Mouse (Mus musculus) activated CD4-positive, CD25-positive, alpha-beta regulatory T cell, adult 4 months (primary cell): ENCODE data around the gene Tmem265. TPM values are rescaled to one million over a fixed set of nuclear protein-coding genes. Genes with fewer than 3 reads are reported as not detected.

Source experiments
- ATAC-seq: one replicate; pipeline ENCODE4 v1.8.0; 2017
- polyA plus RNA-seq, 2 experiments: library from polyadenylated mRNA; unstranded; fragments of 100-300 nt; shearing (Covaris generic); gene quantifications; one replicate each; pipeline ENCODE4 v1.2.1; 2017

Tmem265 gene
- polyA plus RNA-seq = 10 to 100 TPM; 52.4 to 58.5 TPM

DNA sequence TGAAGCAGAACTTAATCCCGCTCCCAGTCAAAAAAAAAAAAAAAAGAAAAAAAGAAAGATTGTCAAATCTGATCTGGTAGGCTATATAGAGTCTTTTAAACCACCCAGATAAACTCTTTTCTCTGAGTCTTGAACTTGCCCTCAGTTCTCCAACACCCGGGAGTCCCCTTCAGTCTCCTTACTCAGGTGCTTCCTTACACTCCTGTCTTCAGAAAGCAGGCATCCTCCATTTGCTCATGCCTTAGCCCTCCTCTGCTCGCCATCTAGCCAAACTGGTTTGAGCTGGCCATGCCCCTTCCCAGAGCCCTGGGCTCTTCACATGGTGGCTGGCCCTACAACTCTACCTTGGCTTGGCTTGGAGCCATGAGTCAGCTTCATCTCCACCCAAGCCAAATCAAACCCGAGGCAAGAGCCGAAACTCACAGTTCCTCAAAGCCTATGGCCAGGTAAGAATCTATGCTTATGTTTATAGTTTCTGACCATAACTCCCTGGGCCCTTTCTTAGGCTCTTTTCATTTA, at the start of gene Tmem265:
Tmem265 (plus strand) TSS at position 51 of the 519 bp plus-strand sequence.
- no peak for ATAC-seq

DNA sequence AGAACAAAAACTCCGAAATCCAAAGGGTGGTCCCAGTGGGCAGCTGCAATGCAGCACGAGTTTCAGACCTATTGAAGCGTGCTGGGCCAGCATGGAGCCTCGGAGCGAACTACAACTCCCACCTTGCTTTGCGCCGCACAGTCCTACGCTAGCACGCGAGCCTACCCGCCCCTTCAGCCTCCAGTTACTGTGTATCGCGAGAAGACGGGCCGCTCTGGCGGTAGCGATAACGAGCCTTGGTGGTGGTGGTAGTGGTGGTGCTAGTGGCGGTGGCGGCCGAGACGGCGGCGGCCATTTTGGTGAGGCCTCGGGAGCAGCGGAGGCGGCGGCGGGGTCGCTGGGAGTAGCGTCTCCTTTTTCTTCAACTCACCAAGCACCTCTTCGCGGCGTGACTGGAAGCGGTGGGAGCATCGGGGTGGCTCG, 49.4 kb upstream of the Tmem265 start, which contains the start of gene Srcap:
Srcap (plus strand) TSS at position 176 of the 423 bp plus-strand sequence.
- ATAC-seq = peak; percentile 95

DNA sequence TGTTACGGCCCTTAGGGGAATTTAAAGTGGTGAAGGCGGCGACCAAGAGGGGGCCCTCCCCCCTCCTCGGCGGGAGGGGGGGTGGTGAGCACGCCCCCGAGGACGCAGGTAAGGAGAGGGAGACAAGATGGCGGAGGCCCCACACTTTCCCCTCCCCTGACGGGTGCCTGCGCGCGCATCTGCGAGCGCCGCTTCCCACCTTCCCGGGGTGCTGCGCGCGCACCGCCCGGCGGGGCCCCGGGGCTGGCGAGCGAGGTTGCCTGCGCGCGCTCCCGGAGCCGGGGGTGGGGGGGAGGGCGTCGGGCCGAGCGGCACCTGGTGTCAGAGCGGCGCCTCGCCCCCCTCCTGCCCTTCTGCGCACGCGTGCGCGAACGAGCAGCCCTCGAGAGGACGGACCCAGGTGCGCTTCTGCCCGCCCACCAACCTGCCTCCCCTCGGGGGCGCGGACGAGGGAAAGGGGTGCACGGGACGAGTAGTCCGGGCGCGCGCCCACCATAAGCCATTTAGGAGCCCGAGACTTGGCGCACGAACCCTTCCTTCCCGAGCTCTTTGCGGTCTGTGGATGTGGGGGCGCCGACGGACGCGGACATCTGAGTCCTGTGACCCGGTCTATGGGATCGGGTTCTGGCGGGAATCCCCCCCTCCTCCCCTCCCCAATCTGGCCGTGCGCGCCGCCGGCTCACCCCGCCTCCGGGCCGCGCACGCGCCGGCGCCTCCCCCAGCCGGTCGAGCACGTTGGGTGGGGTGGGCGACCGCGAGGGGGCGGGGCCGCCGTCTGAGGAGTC, 48.8 kb upstream of the Tmem265 start:
- ATAC-seq = peak; percentile 56

DNA sequence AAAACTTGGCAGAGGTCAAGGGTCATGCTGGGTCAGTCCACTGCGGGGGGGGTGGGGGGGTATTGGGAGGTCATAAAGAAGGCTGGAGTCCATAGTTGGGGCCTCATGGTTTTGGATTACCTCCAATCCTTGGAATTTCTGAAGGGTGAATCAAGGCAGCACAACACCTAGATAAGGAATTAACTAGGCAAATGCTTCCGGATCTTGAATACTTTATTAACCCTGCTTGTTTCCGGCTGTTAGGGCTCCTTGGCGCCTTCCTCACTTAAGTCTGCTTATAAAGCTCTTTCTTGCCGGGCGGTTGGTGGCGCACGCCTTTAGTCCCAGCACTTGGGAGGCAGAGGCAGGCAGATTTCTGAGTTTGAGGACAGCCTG, 48.2 kb upstream of the Tmem265 start:
- ATAC-seq = no peak

DNA sequence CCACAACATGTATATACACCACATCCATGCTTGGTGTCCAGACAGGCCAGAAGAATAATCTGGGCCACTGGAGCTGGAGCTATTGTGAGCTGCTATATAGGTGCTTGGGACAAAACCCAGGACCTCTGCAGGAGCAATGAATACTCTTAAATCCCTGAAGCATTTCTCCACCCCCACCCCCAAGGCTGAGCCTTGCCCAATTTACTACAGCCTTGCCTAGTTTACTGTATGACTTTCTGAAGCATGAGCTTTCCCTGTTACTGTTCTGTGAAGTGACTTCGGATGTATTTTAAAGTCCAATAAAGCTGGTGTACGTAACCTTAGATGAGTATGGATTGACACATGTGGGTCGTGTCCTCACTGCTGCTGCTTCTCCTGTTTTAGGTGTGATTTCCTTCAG, 47.4 kb upstream of the Tmem265 start:
- no peak for ATAC-seq

DNA sequence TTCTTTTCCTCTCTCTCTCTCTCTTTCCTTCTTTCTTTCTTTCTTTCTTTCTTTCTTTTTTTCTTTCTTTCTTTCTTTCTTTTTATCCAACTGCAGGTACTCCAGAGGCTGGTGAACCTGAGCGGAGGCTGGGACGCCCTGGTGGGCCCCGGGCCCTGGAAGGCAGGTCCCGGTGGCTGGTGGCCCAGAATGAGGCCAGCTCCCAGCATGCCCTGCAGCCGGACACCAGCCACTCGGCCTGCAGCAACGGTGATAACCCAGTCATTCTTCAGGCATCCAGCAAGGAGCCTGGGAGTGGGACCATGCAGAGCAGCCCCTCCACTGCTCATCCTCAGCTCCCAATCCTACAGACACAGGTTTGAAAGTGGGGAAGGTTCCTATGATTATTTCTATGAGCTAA, 45.3 kb upstream of the Tmem265 start:
- ATAC-seq = no peak

DNA sequence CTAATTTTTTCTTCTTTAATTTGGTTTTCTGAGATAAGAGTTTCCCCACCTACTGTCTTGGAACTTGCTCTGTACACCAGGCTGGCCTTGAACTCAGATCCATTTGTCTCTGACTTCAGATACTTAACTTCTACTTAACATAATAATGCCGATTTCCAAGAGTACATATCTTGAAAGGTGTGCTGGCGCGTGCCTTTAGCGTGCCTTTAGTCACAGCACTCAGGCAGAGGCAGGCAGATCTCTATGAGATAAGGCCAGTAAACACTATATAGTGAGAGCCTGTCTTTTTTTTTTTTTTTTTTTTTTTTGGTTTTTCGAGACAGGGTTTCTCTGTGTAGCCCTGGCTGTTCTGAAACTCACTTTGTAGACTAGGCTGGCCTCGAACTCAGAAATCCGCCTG, 44.8 kb upstream of the Tmem265 start:
- ATAC-seq = no peak

DNA sequence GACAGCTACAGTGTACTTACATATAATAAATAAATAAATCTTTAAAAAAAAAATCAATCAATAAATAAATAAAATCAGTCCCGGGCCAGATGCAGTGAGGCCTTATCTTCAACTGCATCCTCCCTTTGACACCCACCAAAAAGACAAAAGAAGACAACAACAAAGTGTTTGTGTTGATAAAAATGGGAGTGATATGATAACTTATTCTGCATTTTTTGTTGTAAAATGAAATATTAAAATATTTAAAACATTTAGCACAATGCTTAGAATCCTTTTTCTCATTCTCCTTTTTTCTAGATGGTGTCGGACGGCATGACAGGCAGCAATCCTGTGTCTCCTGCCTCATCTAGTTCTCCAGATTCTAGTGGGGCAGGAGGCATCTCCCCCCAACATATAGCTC, 41.9 kb upstream of the Tmem265 start, which contains the start of gene Gm42715:
Gm42715 (plus strand) TSS at position 301 of the 400 bp plus-strand sequence.
- ATAC-seq = no peak

DNA sequence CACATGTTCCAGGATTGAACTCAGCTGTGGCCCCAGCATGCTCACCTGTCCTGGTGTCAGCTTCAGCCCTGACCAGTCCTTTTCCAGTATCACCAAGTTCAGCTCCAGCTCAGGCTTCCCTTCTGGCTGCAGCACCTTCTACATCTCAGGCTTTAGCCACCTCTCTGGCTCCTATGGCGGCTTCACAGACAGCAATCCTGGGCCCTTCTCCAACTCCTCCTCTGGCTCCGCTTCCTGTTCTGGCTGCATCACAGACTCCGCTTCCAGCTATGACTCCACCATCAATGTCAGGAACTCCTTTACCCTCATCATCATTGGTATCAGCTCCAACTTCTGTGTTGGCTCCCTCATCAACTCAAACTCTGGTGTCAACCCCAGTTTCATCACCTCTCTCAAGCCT, 19.5 kb upstream of the Tmem265 start:
- no peak for ATAC-seq

DNA sequence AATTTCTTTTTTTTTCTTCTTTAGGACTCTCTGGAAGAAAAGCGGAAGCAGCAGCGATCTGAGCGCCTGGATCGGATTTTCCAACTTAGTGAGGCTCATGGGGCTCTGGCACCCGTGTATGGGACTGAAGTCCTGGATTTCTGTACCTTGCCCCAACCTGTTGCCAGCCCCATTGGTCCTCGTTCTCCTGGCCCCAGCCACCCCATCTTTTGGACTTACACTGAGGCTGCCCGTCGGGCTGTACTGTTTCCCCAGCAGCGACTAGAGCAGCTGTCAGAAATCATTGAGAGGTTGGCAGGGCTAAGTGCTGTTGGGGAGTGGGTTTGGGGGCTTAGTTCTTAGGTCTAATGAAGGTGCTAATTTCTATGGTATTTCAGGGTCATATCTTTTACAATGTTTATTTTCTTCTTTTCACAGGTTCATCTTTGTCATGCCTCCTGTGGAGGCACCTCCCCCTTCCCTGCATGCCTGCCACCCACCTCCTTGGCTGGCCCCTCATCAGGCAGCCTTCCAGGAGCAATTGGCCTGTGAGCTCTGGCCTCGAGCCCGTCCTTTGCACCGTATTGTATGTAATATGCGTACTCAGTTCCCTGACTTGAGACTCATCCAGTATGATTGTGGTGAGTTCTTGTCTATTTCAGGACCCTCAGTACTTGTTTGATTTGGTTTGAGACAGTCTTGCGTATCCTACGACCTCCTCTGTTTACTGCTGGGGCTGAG, 11.9 kb upstream of the Tmem265 start:
- no peak for ATAC-seq

DNA sequence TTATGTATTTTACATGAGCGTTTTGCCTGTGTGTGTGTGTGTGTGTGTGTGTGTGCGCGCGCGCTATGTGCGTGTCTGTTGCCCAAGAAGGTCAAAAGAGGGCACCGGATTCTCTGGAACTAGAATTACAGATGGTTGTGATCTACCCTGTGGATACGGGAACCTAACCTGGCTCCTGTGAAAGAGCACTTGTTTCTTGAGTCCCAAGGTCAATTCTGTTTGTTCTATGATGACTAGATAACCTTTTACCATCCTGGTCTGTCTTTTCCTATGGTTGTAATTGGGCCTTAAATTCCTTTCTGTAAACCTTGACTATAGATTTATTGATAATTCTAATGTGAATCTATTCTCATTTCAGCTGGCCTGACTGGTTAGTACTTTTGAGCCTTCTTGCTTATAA, 9.6 kb upstream of the Tmem265 start:
- no peak for ATAC-seq

DNA sequence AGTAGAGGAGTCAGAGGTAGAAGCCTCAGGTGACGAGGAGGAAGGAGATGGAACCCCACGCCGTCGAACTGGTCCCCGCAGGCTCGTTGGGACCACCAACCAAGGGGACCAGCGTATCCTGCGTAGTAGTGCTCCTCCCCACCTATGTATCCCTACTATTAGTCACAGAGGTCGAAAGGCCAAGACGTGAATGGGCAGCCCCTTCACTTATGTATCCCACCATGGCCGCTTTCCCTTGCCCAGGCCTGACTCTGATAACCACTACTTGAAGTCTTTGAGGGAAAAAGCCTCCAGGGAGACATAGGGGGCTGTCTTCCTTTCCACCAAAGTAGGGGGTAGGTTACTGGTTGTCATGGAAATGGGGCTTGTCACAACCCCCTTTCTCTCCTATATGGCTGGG, 610 bp upstream of the Tmem265 start:
- ATAC-seq = no peak

DNA sequence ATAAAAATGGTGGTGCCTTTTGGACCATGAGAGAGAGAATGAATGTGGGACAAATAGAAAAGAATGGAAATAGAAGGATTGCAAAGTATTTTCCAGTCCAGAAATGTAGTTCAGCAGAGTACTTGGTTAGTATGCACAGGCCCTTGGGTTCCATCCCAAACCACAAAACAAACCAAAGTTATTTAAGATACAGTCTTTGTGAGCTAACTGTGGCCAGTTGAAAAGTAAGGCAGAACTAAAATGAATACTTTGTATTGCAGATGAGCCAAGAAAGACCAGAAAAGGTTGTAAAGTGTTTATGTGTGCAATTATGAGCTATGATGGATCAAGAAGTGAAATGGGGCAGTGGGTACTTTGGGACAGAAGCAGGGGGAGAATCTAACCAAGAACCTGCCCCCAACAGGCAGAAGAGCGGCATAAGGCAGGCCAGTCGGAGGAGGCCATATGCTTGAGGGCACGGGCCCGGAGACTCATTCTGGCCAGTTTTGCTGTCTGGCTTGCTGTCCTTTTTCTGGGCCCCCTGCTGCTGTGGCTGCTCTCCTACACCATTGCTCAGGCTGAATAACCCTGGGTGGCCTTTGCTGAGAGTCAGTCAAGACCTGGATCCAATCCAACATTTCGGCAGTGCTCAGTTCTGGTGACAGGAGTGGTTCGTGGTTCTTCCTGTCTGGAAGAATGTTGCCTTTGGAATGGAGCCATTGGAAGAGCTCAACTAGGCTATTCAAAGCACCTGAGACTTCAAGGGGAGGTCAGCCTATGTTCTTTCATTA, 3.4 kb downstream of the Tmem265 start:
- ATAC-seq = no peak

DNA sequence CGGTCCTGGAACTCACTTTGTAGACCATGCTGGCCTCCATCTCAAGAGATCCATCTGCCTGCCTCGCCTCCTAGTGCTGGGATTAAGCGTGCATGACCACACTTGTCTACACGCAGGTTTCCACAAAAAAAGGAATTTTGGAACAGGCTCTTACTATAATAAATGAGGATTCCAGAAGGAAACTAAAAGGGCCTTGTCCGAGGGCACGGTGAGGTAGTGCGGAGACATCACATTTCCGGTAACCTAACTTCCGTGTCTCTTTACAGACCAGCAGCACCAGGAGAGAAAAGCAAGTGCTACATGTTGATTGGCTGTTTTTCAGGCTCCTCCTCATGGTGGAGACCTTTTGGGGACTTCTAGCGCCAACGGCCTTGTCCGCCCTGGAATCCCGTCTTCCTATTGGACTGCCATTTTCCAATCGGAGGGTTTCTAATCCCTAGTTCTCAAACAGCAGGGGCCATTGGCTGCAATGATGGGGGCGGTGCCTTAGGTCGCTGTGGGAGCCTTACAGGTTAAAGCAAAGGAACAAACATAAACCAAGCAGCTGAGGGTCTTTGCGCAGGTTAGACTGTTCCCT, 11.8 kb downstream of the Tmem265 start, which contains the start of gene Phkg2:
Phkg2 (plus strand) TSS at position 446 of the 577 bp plus-strand sequence.
- peak; percentile 99 for ATAC-seq

DNA sequence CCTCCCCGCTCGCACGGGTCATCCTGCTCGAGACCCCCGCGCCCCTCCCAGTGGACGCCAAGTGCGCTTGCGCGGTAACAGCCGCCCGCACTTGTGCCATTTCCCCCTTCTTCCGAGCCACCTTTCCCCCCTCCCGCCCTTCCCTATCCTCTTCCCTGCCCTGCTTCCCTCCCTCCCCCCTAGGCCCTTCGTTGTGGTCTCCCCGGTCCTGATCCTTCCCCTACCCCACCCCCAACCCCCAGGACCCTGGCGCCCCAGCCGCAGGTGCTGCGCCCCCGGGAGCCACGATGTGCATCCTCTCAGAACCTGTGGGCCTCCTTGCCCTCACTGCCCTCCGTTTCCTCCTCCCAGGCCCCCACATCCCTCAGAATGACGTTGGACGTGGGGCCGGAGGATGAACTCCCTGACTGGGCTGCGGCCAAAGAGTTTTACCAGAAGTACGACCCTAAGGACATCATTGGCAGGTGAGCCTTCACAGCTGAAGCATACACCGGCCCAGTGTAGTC, 12.4 kb downstream of the Tmem265 start:
- ATAC-seq = no peak

DNA sequence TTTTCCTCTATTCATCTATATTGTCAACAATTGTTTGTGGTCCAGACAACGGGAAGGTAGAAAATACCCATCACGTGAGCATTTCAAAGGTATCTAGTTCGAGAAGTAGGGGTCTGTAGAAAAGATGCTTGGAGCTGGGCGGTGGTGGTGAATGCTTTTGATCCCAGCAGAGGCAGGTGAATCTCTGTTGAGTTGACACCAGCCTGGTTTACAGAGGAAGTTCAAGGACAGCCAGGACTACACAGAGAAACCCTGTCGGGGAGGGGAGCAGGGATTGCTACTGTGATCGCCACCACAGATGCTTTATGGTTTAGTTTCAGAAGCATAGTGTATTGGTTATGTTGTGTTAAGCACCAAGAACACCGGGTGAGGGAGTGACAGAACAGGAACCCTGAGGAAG, 12.9 kb downstream of the Tmem265 start:
- ATAC-seq = no peak

DNA sequence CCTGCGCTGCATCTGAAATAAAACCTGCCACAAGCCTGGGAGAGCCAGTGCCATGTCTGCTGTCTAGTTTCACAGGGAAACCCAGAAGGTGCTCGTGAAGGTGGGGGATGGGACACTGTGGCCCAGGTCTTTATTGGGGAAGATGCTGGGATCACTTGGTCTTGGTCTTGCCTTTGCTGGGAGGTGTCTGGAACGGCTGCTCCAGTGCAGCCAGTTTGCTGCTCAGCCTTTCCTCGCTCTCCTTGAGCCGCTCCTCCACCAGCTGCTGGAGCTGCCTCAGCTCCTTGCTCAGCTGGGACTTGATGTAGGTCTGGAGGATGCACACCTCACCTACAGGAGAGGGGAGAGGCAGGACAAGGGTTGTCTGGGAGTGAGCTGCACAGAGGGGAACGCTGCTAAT, 22.1 kb downstream of the Tmem265 start:
- no peak for ATAC-seq

DNA sequence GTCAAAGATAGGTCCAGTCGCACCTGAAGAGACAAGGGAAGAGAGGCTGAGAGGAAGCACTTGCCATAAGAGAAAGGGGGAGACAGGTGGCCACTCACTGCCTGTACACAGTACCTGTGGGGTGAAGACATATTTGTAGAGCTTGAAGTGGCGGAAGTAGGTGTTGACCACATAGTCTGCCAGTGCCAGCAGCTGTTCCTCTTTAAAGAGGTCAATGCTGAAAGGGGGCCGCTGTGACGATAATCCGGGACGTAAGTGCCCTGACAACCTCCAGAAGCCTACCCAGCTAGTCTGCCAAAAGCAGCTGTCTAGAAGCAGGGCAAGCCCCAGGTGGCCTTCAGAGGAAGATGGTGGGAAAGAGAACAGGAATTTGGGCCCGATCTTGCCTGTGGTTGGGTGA, 23.8 kb downstream of the Tmem265 start:
- no peak for ATAC-seq

DNA sequence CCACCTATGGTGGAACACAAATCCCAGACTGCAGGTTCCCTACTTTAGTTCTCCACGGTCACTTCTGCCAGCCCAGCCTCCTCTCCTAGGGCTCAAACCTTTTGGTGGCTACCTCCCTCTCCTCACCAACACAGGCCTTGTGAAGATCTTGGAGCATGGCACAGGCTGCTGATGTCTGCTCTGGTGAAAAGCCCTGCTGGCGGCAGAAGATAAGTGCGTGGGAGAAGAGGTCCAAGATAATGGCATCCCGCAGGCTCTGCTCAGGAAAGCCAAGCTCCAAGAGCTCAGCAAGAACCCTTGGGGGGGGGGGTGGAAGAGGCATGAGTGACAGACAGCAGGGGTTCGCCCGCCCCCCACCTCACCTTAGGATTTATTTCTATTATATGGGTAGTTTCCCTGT, 25.0 kb downstream of the Tmem265 start:
- no peak for ATAC-seq

DNA sequence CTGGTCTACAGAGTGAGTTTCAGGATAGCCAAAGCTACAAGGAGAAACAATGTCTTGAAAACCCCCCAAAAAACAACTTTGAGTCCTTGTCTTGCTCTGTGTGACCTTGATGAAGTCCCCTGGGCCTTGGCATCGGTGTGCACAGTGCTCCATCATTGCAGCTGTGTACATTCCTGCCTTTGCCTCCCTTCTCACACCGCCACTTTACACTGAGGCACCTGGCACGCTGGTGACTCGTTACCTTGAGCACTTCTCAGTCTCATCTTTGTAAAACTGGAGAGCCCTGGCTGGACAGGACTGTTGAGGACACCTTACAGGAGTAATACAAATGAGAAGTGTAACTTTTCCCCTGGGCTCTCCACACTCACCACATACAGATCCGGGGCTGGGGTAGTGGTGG, 26.0 kb downstream of the Tmem265 start:
- no peak for ATAC-seq

DNA sequence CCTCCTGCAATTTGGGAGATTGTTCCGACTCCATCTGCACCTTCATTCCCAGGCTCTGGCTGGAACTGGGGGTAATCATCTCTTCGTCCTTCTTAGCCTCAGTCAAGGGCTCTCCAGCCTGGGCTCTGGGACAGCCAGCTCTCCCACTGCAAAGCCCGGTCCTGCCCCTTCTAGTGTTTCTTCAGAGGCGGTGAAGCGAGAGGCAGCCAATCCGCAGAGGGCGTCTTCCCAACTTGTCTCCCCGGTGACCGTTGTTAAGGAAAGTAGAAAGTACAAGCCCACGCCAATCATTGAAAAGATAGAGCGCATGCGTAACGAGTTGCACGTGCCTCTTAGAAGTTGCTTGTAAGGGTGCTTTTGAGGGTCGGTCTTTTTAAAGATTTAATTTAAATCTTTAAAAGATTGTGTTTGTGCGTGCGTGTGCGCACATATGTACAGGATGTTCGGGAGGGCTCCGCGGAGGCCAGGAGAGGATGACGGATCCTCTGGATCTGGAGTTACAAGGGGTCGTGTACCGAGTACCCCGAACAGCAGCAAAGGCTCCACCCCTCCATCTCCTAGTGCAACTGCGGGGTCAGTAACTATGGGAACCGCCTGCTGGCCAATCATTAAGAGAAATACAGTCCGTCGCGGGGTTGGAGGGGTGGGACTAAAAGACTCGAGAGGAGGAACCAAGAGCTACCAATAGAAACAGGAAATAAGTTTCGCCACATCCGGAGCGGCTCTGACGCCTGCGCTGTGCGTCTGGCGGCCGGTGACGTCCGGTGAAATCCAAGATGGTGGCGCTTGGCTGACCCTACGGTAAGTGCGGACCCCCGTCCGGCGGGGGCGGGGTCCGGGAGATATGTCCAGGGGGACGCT, 27.1 kb downstream of the Tmem265 start, which contains the start of the genes Ccdc189 and Rnf40:
Ccdc189 (minus strand) TSS at position 585 of the 861 bp plus-strand sequence.
Rnf40 (plus strand) TSS at position 757 of the 861 bp plus-strand sequence.
- ATAC-seq = peak; percentile 96
